7 mouse cellular contexts compared by ENCODE assay signal in the genomic region with DNA sequence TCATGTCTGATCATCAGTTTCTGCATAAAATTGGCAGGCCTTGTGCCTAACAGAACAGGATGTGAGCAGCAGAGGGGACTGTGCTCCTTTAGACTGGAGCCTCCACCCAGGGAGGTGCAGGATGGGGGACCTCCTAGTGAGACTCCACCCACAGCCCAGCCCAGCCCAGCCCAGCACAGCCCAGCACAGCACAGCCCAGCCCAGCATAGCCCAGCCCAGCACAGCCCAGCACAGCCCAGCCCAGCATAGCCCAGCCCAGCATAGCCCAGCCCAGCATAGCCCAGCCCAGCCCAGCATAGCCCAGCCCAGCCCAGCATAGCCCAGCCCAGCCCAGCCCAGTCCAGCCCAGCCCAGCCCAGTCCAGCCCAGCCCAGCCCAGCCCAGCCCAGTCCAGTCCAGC. TPM values are rescaled to one million over a fixed set of nuclear protein-coding genes. Genes with fewer than 3 reads are reported as not detected.
DNase-seq lines count a peak whose midpoint lies in the region; ATAC-seq and TF ChIP-seq lines count a peak whose summit lies in the region.
"Not testable (repeated sequence)": the region's sequence is repeated elsewhere in the genome, so short reads cannot be mapped to it uniquely, and the experiment has no call there.

No protein-coding gene starts in this region.

- not testable (repeated sequence) for H3K9me3 ChIP-seq in intestine, embryonic 15.5 days; liver, embryonic 16.5 days (replicated peaks; ENCODE audit: control insufficient read depth, low read length); stomach, postnatal 0 days (ENCODE audit: control insufficient read depth, low read length)

- peak; percentile 70 for DNase-seq in NIH3T3 (ENCODE audit: low read depth)
- peak; percentile 22 for DNase-seq in gastrocnemius, adult 2 months
- peak; percentile 86 for DNase-seq in liver
- DNase-seq in stomach, postnatal 0 days (ENCODE audit: low spot score) = peak; percentile 50

- not testable (repeated sequence) for H3K27ac ChIP-seq in gastrocnemius, adult 2 months; intestine, embryonic 15.5 days; liver, embryonic 16.5 days (ENCODE audit: low read length); stomach, postnatal 0 days (replicated peaks)

- not testable (repeated sequence) for H3K9ac ChIP-seq in intestine, embryonic 15.5 days; liver, embryonic 16.5 days (ENCODE audit: low read depth, low read length); stomach, postnatal 0 days (ENCODE audit: low read length)

- intact Hi-C loops in gastrocnemius, adult 2 months (cut with DNase I) = not testable (repeated sequence)

- peaks cover 20% of the 10 kb centered on the region for H3K4me1 ChIP-seq in intestine, embryonic 15.5 days (replicated peaks)
- peaks cover 32% of the 10 kb centered on the region for H3K4me1 ChIP-seq in liver, embryonic 16.5 days (ENCODE audit: control insufficient read depth, low read depth, low read length)
- H3K4me1 ChIP-seq in stomach, postnatal 0 days (replicated peaks; ENCODE audit: control insufficient read depth, insufficient read depth) = not testable (repeated sequence)

- H3K4me2 ChIP-seq in intestine, embryonic 15.5 days (replicated peaks); liver, embryonic 16.5 days (ENCODE audit: low read depth, low read length); stomach, postnatal 0 days (replicated peaks; ENCODE audit: low read depth): not testable (repeated sequence)

- not testable (repeated sequence) for H3K27me3 ChIP-seq in intestine, embryonic 15.5 days (replicated peaks); liver, embryonic 16.5 days (ENCODE audit: control insufficient read depth, insufficient read depth, low read depth, low read length); stomach, postnatal 0 days (ENCODE audit: control insufficient read depth, insufficient read depth, low read length)

- not testable (repeated sequence) for TF ChIP-seq EP300 in stomach, postnatal 0 days (optimal IDR thresholded peaks at IDR 0.05)

- ATAC-seq in intestine, embryonic 15.5 days = peak; percentile 44; the same call in 1 of the 2 replicates
- ATAC-seq in liver, embryonic 16.5 days (ENCODE audit: low read depth) = peak; percentile 84
- 0 out of 2 replicates have a peak, but pooled peaks have one; percentile 46 for ATAC-seq in megakaryocyte-erythroid progenitor cell, adult 5-6 weeks (replicated peaks; ENCODE audit: low FRiP score, low TSS enrichment, poor library complexity, severe bottlenecking)
- not testable (repeated sequence) for ATAC-seq in stomach, postnatal 0 days (ENCODE audit: low FRiP score, low TSS enrichment)

- not testable (repeated sequence) for H3K4me3 ChIP-seq in gastrocnemius, adult 2 months; intestine, embryonic 15.5 days (replicated peaks); liver, embryonic 16.5 days (ENCODE audit: low read depth, low read length); stomach, postnatal 0 days (ENCODE audit: low read depth, low read length)

- not testable (repeated sequence) for H3K36me3 ChIP-seq in intestine, embryonic 15.5 days; liver, embryonic 16.5 days (ENCODE audit: control insufficient read depth, insufficient read depth); stomach, postnatal 0 days (ENCODE audit: control insufficient read depth, insufficient read depth, low read length)

- TF ChIP-seq CTCF in gastrocnemius, adult 2 months (IDR thresholded peaks at IDR 0.05); stomach, postnatal 0 days (IDR thresholded peaks at IDR 0.05; ENCODE audit: low read depth): not testable (repeated sequence)

RNA-seq across cellular contexts. Expression of gene Poll, which starts 12.1 kb away (rescaled TPM):
- total RNA-seq in gastrocnemius, adult 2 months (2021) = 10 to 100 TPM; 13.5 to 16.0 TPM
- 13.3 and 14.0 TPM in 2 replicates for polyA plus RNA-seq in intestine, embryonic 15.5 days (2015; fragmentation: Nextera tagmentation; extraction: Ambion mirVana)
- polyA plus RNA-seq in liver, embryonic 16.5 days (2015; fragmentation: Nextera tagmentation; extraction: Ambion mirVana) = 5.1 and 5.4 TPM in 2 replicates
- total RNA-seq in megakaryocyte-erythroid progenitor cell, adult 5-6 weeks (2014; fragmentation: Nextera tagmentation) = 8.6 and 10.2 TPM in 2 replicates
- total RNA-seq in megakaryocyte-erythroid progenitor cell, adult 5-6 weeks (2017) = 5.4 and 10.3 TPM in 2 replicates
- 6.0 and 6.1 TPM in 2 replicates for polyA plus RNA-seq in stomach, postnatal 0 days (2015; fragmentation: Nextera tagmentation; extraction: Ambion mirVana)

RNA-seq across cellular contexts. Expression of gene Gm17018, which starts 12.2 kb away (rescaled TPM):
- 10 to 100 TPM; 19.5 to 19.6 TPM for total RNA-seq in gastrocnemius, adult 2 months (2021)
- 36.2 and 38.2 TPM in 2 replicates for polyA plus RNA-seq in intestine, embryonic 15.5 days (2015; fragmentation: Nextera tagmentation; extraction: Ambion mirVana)
- polyA plus RNA-seq in liver, embryonic 16.5 days (2015; fragmentation: Nextera tagmentation; extraction: Ambion mirVana) = 10.1 and 10.2 TPM in 2 replicates
- 22.0 and 30.6 TPM in 2 replicates for total RNA-seq in megakaryocyte-erythroid progenitor cell, adult 5-6 weeks (2014; fragmentation: Nextera tagmentation)
- 17.5 and 23.1 TPM in 2 replicates for total RNA-seq in megakaryocyte-erythroid progenitor cell, adult 5-6 weeks (2017)
- polyA plus RNA-seq in stomach, postnatal 0 days (2015; fragmentation: Nextera tagmentation; extraction: Ambion mirVana) = 28.8 and 30.4 TPM in 2 replicates

Comparison
In these comparisons a context has a peak if more than half of its experiments do, and no peak if none do; other contexts are left out.
1. DNase-seq: peak in every context shown above with its lines; median percentile 86 in liver; 70 in NIH3T3; 50 in stomach, postnatal 0 days; 22 in gastrocnemius, adult 2 months.